Mouse (Mus musculus) left cerebral cortex, postnatal 36 days (tissue): Measurements from ENCODE around the gene Vmn2r46. TPM values are rescaled to one million over a fixed set of nuclear protein-coding genes. Genes with fewer than 3 reads are reported as not detected.
"Not testable (repeated sequence)": the region's sequence is repeated elsewhere in the genome, so short reads cannot be mapped to it uniquely, and the experiment has no call there.

Experiments
- DNase-seq, 2 experiments: peaks; one replicate each; pipeline ENCODE4 v3.0.0; 2021 to 2022; ENCODE audit warnings: low spot score in 2 of 2, mixed read lengths in 1 of 2
- intact Hi-C: fragments of 180-260 bp; cut with DNase I; formaldehyde crosslinking; loops from one replicate; pipeline ENCODE4 v1.15.1; 2025
- total RNA-seq, 2 experiments: library from RNA; stranded (reverse); gene quantifications; 2 replicates each; pipeline ENCODE4 v1.2.3; 2021

The Vmn2r46 gene
- not detected for total RNA-seq

DNA sequence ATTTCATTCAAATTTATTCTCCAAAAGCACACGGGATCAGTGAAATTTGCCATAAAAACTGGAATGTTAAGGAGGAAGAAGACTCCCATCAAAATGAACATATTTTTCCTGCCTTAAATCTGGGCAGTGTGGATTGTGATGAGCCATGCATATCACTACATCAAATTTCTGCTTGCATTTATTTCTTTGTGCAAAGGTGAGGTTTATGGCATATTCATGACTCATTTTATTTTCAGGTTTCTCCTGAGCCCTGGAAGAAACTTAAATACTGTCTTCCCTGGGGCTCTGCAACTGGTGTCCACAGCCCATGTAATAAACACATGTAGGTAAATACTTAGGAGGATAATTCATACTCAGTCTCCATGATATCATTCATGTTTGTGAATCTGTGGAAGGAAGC, at the start of gene Vmn2r46:
Vmn2r46 (minus strand) TSS at position 101 of the 400 bp plus-strand sequence.
- intact Hi-C loops, DNase-seq: not testable (repeated sequence)

Other genes starting within 250 kb of the Vmn2r46 start
- not detected for gene Vmn2r47, start 70.8 kb upstream of the Vmn2r46 start, total RNA-seq
- gene Vmn2r48, start 183.0 kb upstream of the Vmn2r46 start, total RNA-seq: not detected
- not detected for gene Vmn2r49, start 221.7 kb upstream of the Vmn2r46 start, total RNA-seq